Mouse (Mus musculus) Patski (cell line): Measurements from ENCODE around the gene Upp1. TPM values are rescaled to one million over a fixed set of nuclear protein-coding genes. Genes with fewer than 3 reads are reported as not detected.
A peak's percentile ranks its signal among the peaks of the same experiment; 100 is the strongest.
"Not testable (repeated sequence)": the region's sequence is repeated elsewhere in the genome, so short reads cannot be mapped to it uniquely, and the experiment has no call there.

Source experiments
- ATAC-seq: fragments of 100-300 bp; one replicate; pipeline ENCODE4 v1.8.0; 2021
- CTCF ChIA-PET: fragments of 350-600 bp; sonication (Branson Sonifier 250); formaldehyde crosslinking; loops from one replicate; lab custom pipeline; 2022; ENCODE audit warnings: inconsistent platforms; lab: Charles Lee
- POLR2A ChIA-PET: fragments of 350-600 bp; sonication (Branson Sonifier 250); formaldehyde crosslinking; loops from one replicate; lab custom pipeline; 2022; ENCODE audit warnings: antibody characterized with exemption, inconsistent platforms; lab: Charles Lee
- DNase-seq: peaks from one replicate; pipeline ENCODE4 v3.0.0-alpha.2; 2011; ENCODE audit warnings: low read depth, low spot score
- H3K27me3 ChIP-seq: fragments of 371-371 bp; one replicate; pipeline ENCODE4 v1.5.1; 2021
- CTCF ChIP-seq: fragments of 100-300 bp; IDR thresholded peaks from one replicate; pipeline ENCODE4 v1.5.1; 2021
- in situ Hi-C: fragments of 300-500 bp; cut with MboI; formaldehyde crosslinking; loops from 3 replicates; pipeline ENCODE4 v1.11.1; 2018; ENCODE audit warnings: low pct_unique_long_range_greater_than_20kb, mixed read lengths
- polyA plus RNA-seq: library from polyadenylated mRNA; unstranded; gene quantifications from one replicate; pipeline ENCODE4 v1.2.3, GENCODE M21; 2021

Gene Upp1
- polyA plus RNA-seq, 1 experiment from 2014 or later = 34.6 TPM

DNA sequence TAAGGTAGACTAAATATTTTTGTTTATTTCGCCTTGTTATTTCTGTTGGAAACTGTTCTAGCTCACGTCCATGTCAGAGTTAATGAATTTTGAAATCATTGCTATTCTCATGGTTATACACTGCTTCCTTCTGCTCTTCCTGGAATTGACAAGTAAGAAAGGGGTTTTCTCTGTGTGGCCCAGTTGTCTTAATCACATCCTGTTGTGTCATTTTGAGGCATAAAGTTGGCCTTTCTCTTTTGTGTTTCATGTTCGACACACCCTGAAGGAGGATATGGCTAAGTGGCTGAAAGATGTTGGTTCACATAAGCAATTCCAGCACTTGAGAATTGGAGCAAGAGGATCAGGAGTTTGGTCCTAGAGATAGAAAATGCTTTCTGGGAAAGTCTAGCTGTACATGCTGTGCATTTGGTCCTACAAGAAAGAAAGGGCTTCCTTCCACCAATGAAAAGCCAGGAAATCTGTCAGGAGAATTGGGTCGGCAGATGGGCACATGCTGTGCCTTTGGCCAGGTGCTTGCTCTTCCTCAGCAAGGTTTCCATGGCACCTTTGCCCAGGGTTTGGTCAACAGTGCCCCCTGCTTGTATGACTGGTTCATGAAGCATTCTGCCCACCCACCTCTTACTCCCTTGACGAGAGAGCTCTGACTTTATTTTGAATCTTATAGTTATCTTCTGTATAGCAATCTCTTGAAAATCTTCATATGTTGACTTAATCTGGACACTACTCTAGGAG lies 8.6 kb downstream of the Upp1 start:
- CTCF ChIA-PET = interaction anchor here (3.1 kb wide), 1 partner anchor 143 kb away, joined by 11 read pairs; no protein-coding TSS in a partner anchor
- no peak for DNase-seq
- no peaks in the 10 kb centered on the region for H3K27me3 ChIP-seq
- no peak for TF ChIP-seq CTCF
- POLR2A ChIA-PET = no interaction called here
- in situ Hi-C loops = loop anchor here (25.0 kb wide), 2 partner anchors 614 to 714 kb away; no protein-coding TSS in a partner anchor
- no peak for ATAC-seq

DNA sequence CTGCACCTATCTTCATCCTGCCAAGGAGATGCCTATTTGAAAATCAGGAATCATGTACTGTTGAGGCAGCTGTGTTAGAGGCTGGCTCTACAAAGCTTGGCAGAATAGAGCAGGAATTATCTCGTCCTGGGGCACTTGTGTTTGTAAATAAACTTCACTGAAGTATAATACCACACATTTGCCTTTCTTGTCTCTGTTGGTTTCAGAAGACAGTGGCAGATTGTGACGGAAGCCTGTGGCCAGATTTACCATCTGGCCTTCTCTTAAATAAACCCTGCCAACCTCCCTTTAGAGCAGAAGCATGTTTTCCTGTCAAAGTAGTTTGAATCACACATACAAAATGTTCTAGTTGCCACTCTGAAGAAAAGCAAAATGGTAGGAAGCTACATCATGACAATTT lies 10.2 kb downstream of the Upp1 start:
- CTCF ChIA-PET = no interaction called here
- TF ChIP-seq CTCF = no peak
- no peaks in the 10 kb centered on the region for H3K27me3 ChIP-seq
- DNase-seq (no peak), ATAC-seq (no peak)
- POLR2A ChIA-PET = no interaction called here
- in situ Hi-C loops = loop anchor here (25.0 kb wide), 2 partner anchors 616 to 716 kb away; no protein-coding TSS in a partner anchor

DNA sequence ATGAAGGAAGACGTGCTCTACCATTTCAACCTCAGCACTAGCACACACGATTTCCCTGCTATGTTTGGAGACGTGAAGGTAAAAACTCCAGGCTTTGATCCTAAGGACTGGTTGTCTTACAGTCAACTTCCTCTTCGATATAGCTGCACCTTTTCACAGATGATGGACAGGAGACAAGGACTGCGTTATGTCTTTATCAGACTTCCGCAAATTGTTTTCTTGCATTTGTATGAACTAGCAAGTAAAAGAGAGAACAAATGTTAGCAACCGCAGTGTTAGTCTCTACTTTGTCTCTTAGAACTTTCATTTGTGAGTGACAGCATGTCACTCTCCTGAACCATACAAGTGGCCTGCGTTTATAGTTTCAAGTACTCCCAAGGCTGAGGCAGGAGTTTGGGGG lies 11.6 kb downstream of the Upp1 start:
- in situ Hi-C loops = loop anchor here (25.0 kb wide), 2 partner anchors 617 to 717 kb away; no protein-coding TSS in a partner anchor
- H3K27me3 ChIP-seq = no peaks in the 10 kb centered on the region
- CTCF ChIA-PET = interaction anchor here (1.5 kb wide), 1 partner anchor 147 kb away, joined by 3 read pairs; no protein-coding TSS in a partner anchor
- TF ChIP-seq CTCF = no peak
- DNase-seq (no peak), ATAC-seq (no peak)
- POLR2A ChIA-PET = no interaction called here

DNA sequence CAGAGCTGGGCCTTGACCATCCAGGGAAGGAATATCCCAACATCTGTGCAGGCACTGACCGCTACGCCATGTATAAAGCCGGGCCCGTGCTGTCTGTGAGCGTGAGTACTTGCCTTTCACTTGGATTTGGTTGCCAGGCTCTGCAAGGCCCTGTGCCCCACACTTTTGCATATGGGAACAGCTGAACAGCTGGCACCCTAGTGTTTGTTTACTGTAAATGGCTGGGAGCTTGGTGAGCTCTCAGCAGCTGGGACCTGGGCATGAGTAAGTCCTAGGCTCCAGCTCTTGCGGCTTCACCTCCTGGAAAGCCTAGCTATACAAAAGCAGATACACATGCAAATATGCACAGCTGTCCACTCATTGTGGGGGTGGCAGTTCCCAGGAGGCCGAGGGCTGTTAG lies 13.8 kb downstream of the Upp1 start:
- DNase-seq (no peak), ATAC-seq (no peak)
- ChIA-PET CTCF (interaction anchor here (2.8 kb wide), 1 partner anchor 148 kb away, joined by 14 read pairs; no protein-coding TSS in a partner anchor), POLR2A (no interaction called here)
- H3K27me3 ChIP-seq = no peaks in the 10 kb centered on the region
- TF ChIP-seq CTCF = no peak
- in situ Hi-C loops = loop anchor here (25.0 kb wide), 2 partner anchors 619 to 719 kb away; no protein-coding TSS in a partner anchor

- no peaks in the 10 kb centered on the region for H3K27me3 ChIP-seq
- DNase-seq = no peak
- ChIA-PET CTCF (interaction anchor here (0.7 to 3.5 kb wide), 12 partner anchors 9 to 162 kb away, joined by 3 to 46 read pairs (median 5); partner anchors contain the start of genes Pkd1l1 and Upp1), POLR2A (no interaction called here)
- in situ Hi-C loops = loop anchor here (5.0 to 25.0 kb wide), 3 partner anchors 148 to 723 kb away; no protein-coding TSS in a partner anchor
- ATAC-seq = no peak
- TF ChIP-seq CTCF = peak; percentile 48
Observed at GRCm38 (mm10) chr11:9135589-9136246, 17.8 kb downstream of the Upp1 start.

DNA sequence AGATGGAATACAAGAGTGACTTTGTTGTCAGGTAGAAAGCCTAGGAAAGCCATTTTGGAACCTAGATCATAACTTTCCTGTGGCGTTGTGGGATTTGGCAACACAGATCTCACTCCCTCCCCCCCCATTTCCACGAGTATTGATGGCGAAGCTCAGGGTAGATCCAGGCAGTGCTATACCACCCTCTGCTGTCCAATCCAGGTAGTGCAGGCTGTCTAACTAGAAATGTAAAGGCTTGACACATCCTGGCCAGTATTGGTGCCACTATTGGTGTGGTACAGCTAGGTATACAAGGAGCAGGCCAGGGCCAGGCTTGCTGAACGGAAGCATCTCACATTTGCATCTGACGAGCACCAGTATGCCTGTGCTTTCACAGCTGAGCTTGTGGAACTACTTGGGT lies 18.6 kb downstream of the Upp1 start:
- POLR2A ChIA-PET = no interaction called here
- peak; percentile 96 for TF ChIP-seq CTCF
- DNase-seq (no peak), ATAC-seq (no peak)
- CTCF ChIA-PET = interaction anchor here (0.7 to 3.5 kb wide), 12 partner anchors 9 to 163 kb away, joined by 3 to 46 read pairs (median 5); partner anchors contain the start of genes Pkd1l1 and Upp1
- no peaks in the 10 kb centered on the region for H3K27me3 ChIP-seq
- in situ Hi-C loops = loop anchor here (5.0 to 25.0 kb wide), 3 partner anchors 149 to 724 kb away; no protein-coding TSS in a partner anchor

- CTCF ChIA-PET = interaction anchor here (1.1 kb wide), 1 partner anchor 9 kb away, joined by 3 read pairs; no protein-coding TSS in a partner anchor
- ATAC-seq (no peak), DNase-seq (no peak)
- in situ Hi-C loops = loop anchor here (25.0 kb wide), 2 partner anchors 633 to 733 kb away; no protein-coding TSS in a partner anchor
- peaks cover 4% of the 10 kb centered on the region for H3K27me3 ChIP-seq
- POLR2A ChIA-PET = no interaction called here
- no peak for TF ChIP-seq CTCF
Observed at GRCm38 (mm10) chr11:9145113-9145512, 27.2 kb downstream of the Upp1 start.

DNA sequence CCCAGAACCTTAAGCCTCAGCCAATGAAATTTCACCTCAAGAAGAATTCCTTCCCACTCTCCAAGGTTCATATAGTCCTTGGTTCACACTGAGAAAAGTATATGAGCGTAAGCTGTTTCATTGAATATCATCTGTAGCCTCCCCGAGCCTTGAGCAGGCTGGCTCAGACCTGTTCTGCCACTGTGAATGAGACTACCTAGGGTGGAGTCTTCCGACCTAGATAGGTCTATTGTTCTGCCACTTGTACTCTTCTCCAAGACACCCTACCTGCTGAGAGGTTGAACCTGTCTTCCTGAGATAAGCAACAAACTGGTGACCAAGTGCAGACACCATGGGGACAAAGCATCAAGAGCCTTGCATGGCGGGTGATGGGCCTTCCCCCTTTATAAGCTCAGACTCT lies 28.2 kb downstream of the Upp1 start:
- POLR2A ChIA-PET = no interaction called here
- no peak for DNase-seq
- peaks cover 4% of the 10 kb centered on the region for H3K27me3 ChIP-seq
- TF ChIP-seq CTCF = no peak
- in situ Hi-C loops = loop anchor here (25.0 kb wide), 2 partner anchors 634 to 734 kb away; no protein-coding TSS in a partner anchor
- ATAC-seq = no peak
- CTCF ChIA-PET = interaction anchor here (1.2 kb wide), 2 partner anchors 10 to 12 kb away, joined by 3 to 6 read pairs; no protein-coding TSS in a partner anchor

DNA sequence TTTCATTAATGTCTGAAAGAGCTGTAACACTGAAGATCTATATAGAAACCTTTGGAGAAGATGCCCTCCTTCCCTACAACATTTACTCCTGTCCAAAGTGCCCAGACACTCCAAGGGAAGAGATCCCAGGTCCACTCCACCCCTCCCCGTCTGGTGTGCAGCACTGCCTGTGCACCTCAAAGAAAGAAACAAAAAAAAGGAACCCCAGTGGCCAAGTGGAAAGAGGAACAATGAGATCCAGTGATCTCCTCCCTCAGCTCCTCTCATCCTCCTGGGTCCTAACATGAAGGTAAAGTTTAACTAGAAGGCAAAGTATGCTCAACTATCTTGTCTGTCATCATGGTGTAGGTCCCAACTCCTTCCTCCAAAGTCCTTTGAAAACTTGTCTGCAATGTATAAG lies 28.8 kb downstream of the Upp1 start:
- CTCF ChIA-PET = interaction anchor here (1.2 kb wide), 2 partner anchors 10 to 11 kb away, joined by 3 to 6 read pairs; no protein-coding TSS in a partner anchor
- POLR2A ChIA-PET = no interaction called here
- ATAC-seq = no peak
- no peak for DNase-seq
- H3K27me3 ChIP-seq = peaks cover 4% of the 10 kb centered on the region
- no peak for TF ChIP-seq CTCF
- in situ Hi-C loops = loop anchor here (25.0 kb wide), 2 partner anchors 634 to 734 kb away; no protein-coding TSS in a partner anchor

DNA sequence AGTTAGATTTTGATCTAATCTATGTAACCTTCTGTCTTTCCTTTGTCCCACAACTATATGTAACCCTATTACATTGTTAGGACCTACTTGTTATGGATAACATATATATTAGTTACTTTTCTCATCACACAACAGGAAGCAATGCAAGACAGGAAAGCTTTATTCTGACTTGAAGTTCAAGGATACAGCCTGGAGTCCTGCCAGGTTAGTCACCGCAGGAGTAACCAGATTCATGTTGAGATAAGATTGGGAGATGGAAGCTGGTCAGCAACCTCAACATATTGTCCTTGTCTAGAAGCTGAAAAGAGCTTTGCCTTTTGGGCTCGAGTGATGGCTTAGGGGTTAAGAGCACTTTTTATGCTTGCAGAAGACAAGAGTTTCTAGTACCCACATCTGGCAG lies 30.3 kb downstream of the Upp1 start:
- no peak for DNase-seq
- peaks cover 4% of the 10 kb centered on the region for H3K27me3 ChIP-seq
- in situ Hi-C loops = loop anchor here (25.0 kb wide), 2 partner anchors 636 to 736 kb away; no protein-coding TSS in a partner anchor
- no peak for ATAC-seq
- POLR2A ChIA-PET = no interaction called here
- TF ChIP-seq CTCF = no peak
- CTCF ChIA-PET = interaction anchor here (0.9 to 1.6 kb wide), 2 partner anchors 12 to 165 kb away, joined by 3 read pairs; no protein-coding TSS in a partner anchor

- ATAC-seq, DNase-seq, in situ Hi-C loops, CTCF ChIA-PET, H3K27me3 ChIP-seq, POLR2A ChIA-PET: not testable (repeated sequence)
Observed at GRCm38 (mm10) chr11:9150403-9150802, 32.5 kb downstream of the Upp1 start.
